Comparison of ENCODE assay signal across 23 mouse cellular contexts in the genomic region with DNA sequence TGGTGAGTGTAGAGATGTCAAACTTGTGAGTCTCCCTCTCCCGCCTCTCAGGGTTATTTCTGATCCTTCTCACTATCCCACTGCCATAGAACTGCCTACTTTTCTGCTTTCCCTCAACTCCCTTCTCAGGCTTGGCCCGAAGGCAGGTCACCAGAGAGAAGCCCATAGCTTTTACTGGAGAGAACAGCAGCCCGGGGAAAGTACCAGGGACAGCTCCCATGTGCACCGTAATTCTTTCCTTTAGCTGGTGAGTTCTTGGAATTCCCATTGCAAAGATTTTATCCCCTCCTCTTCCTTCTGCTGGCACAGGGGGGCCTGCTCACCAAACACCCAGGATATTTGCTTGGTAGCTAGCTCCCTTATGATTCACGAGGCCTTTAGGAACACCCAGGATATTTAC. TPM values are rescaled to one million over a fixed set of nuclear protein-coding genes. Genes with fewer than 3 reads are reported as not detected.
DNase-seq lines count a peak whose midpoint lies in the region; ATAC-seq and TF ChIP-seq lines count a peak whose summit lies in the region.
"Had no signal": no experiment of that assay in that cellular context is flagged by ENCODE, and none has a peak within 500 bp of the region (broad histone marks: within the 10 kb centered on the region; RNA-seq: fewer than 3 reads in every experiment).

No protein-coding gene starts in this region.

- H3K9ac ChIP-seq in heart, adult 2 months (ENCODE audit: low read depth, low read length): no peak overlapping the region
- no peak overlapping the region for H3K9ac ChIP-seq in embryonic facial prominence, embryonic 14.5 days (ENCODE audit: low read depth, low read length)
- H3K9ac ChIP-seq: embryonic facial prominence, embryonic 13.5 days; forebrain, embryonic 12.5 days had no signal

- no peak overlapping the region for H3K4me2 ChIP-seq in embryonic facial prominence, embryonic 14.5 days (ENCODE audit: low read depth, low read length)
- H3K4me2 ChIP-seq: embryonic facial prominence, embryonic 13.5 days; forebrain, embryonic 12.5 days; heart, embryonic 11.5 days; liver, embryonic 11.5 days; midbrain, embryonic 11.5 days had no signal

- H3K27ac ChIP-seq in heart, adult 2 months: no peak overlapping the region
- H3K27ac ChIP-seq in embryonic facial prominence, embryonic 14.5 days (replicated peaks; ENCODE audit: low read depth, low read length): no peak overlapping the region
- H3K27ac ChIP-seq: embryonic facial prominence, embryonic 13.5 days; forebrain, embryonic 12.5 days; layer of hippocampus, adult 2 months had no signal

- DNase-seq in heart, postnatal 4 days: peak; percentile 51
- no peak for DNase-seq in heart, adult 2 months
- DNase-seq in ovary, postnatal 36 days (ENCODE audit: low spot score): peak; percentile 51
- DNase-seq in ovary, adult 18-20 months (ENCODE audit: low spot score): no peak
- peak; percentile 58 for DNase-seq in embryonic facial prominence, embryonic 14.5 days (ENCODE audit: low spot score)
- no peak for DNase-seq in left cerebral cortex, postnatal 10 days (ENCODE audit: extremely low spot score in 1 of 2, low spot score in 2 of 2)
- no peak for DNase-seq in gastrocnemius, adult 18-20 months (ENCODE audit: low spot score)
- no peak for DNase-seq in cerebellum, postnatal 4 days (ENCODE audit: low spot score in 2 of 2)
- DNase-seq: B cell, adult 2 months; cerebellum, adult 9-10 months; heart, postnatal 36 days; lung, postnatal 10 days; retina, postnatal 1 day; thymus, postnatal 36 days had no signal

- 40% methylated on average over 5 of the region's 5 CpGs for WGBS in heart, adult 2 months
- WGBS in embryonic facial prominence, embryonic 14.5 days: 16% methylated on average over 5 of the region's 5 CpGs

- no peaks in the 10 kb centered on the region for H3K9me3 ChIP-seq in embryonic facial prominence, embryonic 14.5 days (ENCODE audit: control insufficient read depth, low read length)
- H3K9me3 ChIP-seq: embryonic facial prominence, embryonic 13.5 days; forebrain, embryonic 12.5 days had no signal

- peaks cover 1% of the 10 kb centered on the region; the same call in 1 of the 2 replicates for H3K4me1 ChIP-seq in heart, adult 2 months (ENCODE audit: control insufficient read depth, insufficient read depth, low read length)
- H3K4me1 ChIP-seq in embryonic facial prominence, embryonic 14.5 days (ENCODE audit: control insufficient read depth, insufficient read depth, low read length): no peaks in the 10 kb centered on the region
- H3K4me1 ChIP-seq: embryonic facial prominence, embryonic 13.5 days had no signal

- no peak for ATAC-seq in embryonic facial prominence, embryonic 14.5 days (ENCODE audit: low read depth)
- ATAC-seq: intestine, embryonic 16.5 days had no signal

- no peak overlapping the region for H3K4me3 ChIP-seq in heart, adult 2 months
- no peak overlapping the region for H3K4me3 ChIP-seq in embryonic facial prominence, embryonic 14.5 days (ENCODE audit: low read depth, low read length)
- H3K4me3 ChIP-seq: embryonic facial prominence, embryonic 13.5 days; forebrain, embryonic 12.5 days; layer of hippocampus, adult 2 months had no signal

- H3K79me2 ChIP-seq in heart, adult 2 months (replicated peaks; ENCODE audit: control insufficient read depth, insufficient read depth, low read length): no peaks in the 10 kb centered on the region

- no peaks in the 10 kb centered on the region for H3K36me3 ChIP-seq in heart, adult 2 months (ENCODE audit: control insufficient read depth, insufficient read depth, low read length)
- H3K36me3 ChIP-seq in embryonic facial prominence, embryonic 14.5 days (ENCODE audit: control insufficient read depth, insufficient read depth, low read length): 0 out of 2 replicates have a peak, but pooled peaks cover 4% of the 10 kb centered on the region
- H3K36me3 ChIP-seq: embryonic facial prominence, embryonic 13.5 days; forebrain, embryonic 12.5 days had no signal

- TF ChIP-seq POLR2A in heart, adult 2 months (IDR thresholded peaks at IDR 0.05; ENCODE audit: insufficient read depth, low read depth, low read length): no peak

- no peak for TF ChIP-seq EP300 in heart, adult 2 months (IDR thresholded peaks at IDR 0.05; ENCODE audit: insufficient read depth, low read depth, low read length)

- TF ChIP-seq CTCF in heart, adult 2 months (IDR thresholded peaks at IDR 0.05): no peak

- intact Hi-C loops in heart, adult 2 months (cut with DNase I): loop anchor here (10.0 kb wide), 1 partner anchor 223 kb away; no protein-coding TSS in a partner anchor
- intact Hi-C loops in left cerebral cortex, postnatal 10 days (cut with DNase I): no loop called here

- H3K27me3 ChIP-seq in heart, adult 2 months (ENCODE audit: control insufficient read depth, insufficient read depth, low read length): no peaks in the 10 kb centered on the region
- H3K27me3 ChIP-seq in embryonic facial prominence, embryonic 14.5 days (replicated peaks; ENCODE audit: control insufficient read depth, insufficient read depth, low read length): no peaks in the 10 kb centered on the region
- H3K27me3 ChIP-seq: embryonic facial prominence, embryonic 13.5 days had no signal

RNA-seq across cellular contexts. Expression of a gene that starts 56.5 kb away (rescaled TPM):
- total RNA-seq in heart, postnatal 4 days (2021): not detected
- not detected for total RNA-seq in heart, adult 2 months (2021)
- polyA plus RNA-seq in heart, adult 2 months (2012; rRNA removed): 0.37 TPM in 1 of 2 replicates, not detected in the other
- polyA plus RNA-seq in embryonic facial prominence, embryonic 14.5 days (2014; fragmentation: Nextera tagmentation; extraction: Ambion mirVana): 2.5 and 5.0 TPM in 2 replicates
- 1 to 10 TPM; 1.6 to 1.9 TPM for total RNA-seq in left cerebral cortex, postnatal 10 days (2021)
- not detected for total RNA-seq in gastrocnemius, adult 18-20 months (2021)
- total RNA-seq: ES-E14; gastrocnemius, adult 8-10 months; heart, postnatal 36 days had no signal
- polyA plus RNA-seq: heart, embryonic 11.5 days; intestine, embryonic 16.5 days; liver, embryonic 11.5 days had no signal

Comparison
In these comparisons a context has a peak if more than half of its experiments do, and no peak if none do; other contexts are left out.
1. DNase-seq: peak in heart, postnatal 4 days (single experiment), ovary, postnatal 36 days (single experiment) and embryonic facial prominence, embryonic 14.5 days (single experiment); none in heart, adult 2 months (0 of 2), ovary, adult 18-20 months (single experiment), left cerebral cortex, postnatal 10 days (0 of 2), gastrocnemius, adult 18-20 months (single experiment) and cerebellum, postnatal 4 days (0 of 2).